Mouse (Mus musculus) retina, postnatal 7 days (tissue): ENCODE measurements around the gene Pfkm.

ENCODE experiments used
- DNase-seq: peaks from one replicate; pipeline ENCODE4 v3.0.0-alpha.2; 2012; ENCODE audit warnings: low read depth, low spot score

The Pfkm gene

GRCm38 (mm10) chr15:98092372-98093120, at the start of gene Pfkm:
Gene Pfkm (plus strand): TSS chr15:98092589.
- no peak for DNase-seq

- no peak for DNase-seq
Observed at GRCm38 (mm10) chr15:98043967-98044366, 48.4 kb upstream of the Pfkm start.

- DNase-seq, result no peak
Observed at GRCm38 (mm10) chr15:98044387-98044786, 48.0 kb upstream of the Pfkm start.

GRCm38 (mm10) chr15:98048918-98049700, 43.3 kb upstream of the Pfkm start:
- DNase-seq, result no peak

- no peak for DNase-seq
Observed at GRCm38 (mm10) chr15:98051685-98052084, 40.7 kb upstream of the Pfkm start.

GRCm38 (mm10) chr15:98055246-98055645, 37.1 kb upstream of the Pfkm start:
- peak; percentile 67 for DNase-seq

- no peak for DNase-seq
Observed at GRCm38 (mm10) chr15:98065881-98066280, 26.5 kb upstream of the Pfkm start.

- no peak for DNase-seq
Observed at GRCm38 (mm10) chr15:98066602-98067001, 25.8 kb upstream of the Pfkm start.

GRCm38 (mm10) chr15:98067492-98067891, 24.9 kb upstream of the Pfkm start:
- no peak for DNase-seq

- DNase-seq, result no peak
Observed at GRCm38 (mm10) chr15:98068506-98068905, 23.9 kb upstream of the Pfkm start.

- DNase-seq, result no peak
Observed at GRCm38 (mm10) chr15:98069566-98070245, 22.7 kb upstream of the Pfkm start.

- no peak for DNase-seq
Observed at GRCm38 (mm10) chr15:98070376-98070775, 22.0 kb upstream of the Pfkm start.

GRCm38 (mm10) chr15:98074521-98074920, 17.9 kb upstream of the Pfkm start:
- no peak for DNase-seq

- DNase-seq, result no peak
Observed at GRCm38 (mm10) chr15:98075034-98075433, 17.4 kb upstream of the Pfkm start.

- DNase-seq, result no peak
Observed at GRCm38 (mm10) chr15:98076901-98077300, 15.5 kb upstream of the Pfkm start.

- no peak for DNase-seq
Observed at GRCm38 (mm10) chr15:98088889-98089288, 3.5 kb upstream of the Pfkm start.

GRCm38 (mm10) chr15:98089421-98090183, 2.8 kb upstream of the Pfkm start:
- no peak for DNase-seq

GRCm38 (mm10) chr15:98091841-98092240, 548 bp upstream of the Pfkm start:
- no peak for DNase-seq

GRCm38 (mm10) chr15:98093121-98094011, 977 bp downstream of the Pfkm start, which contains the start of gene Senp1:
Gene Senp1 (minus strand): TSS chr15:98093744.
- DNase-seq, result peak; percentile 84

GRCm38 (mm10) chr15:98094905-98095304, 2.5 kb downstream of the Pfkm start:
- no peak for DNase-seq
